Mouse (Mus musculus): ENCODE measurements around the gene Srcin1. TPM values are rescaled to one million over a fixed set of nuclear protein-coding genes. Genes with fewer than 3 reads are reported as not detected.

Srcin1 gene
- total RNA-seq, 2 experiments from 2014 or later, result 326 to 349 TPM

DNA sequence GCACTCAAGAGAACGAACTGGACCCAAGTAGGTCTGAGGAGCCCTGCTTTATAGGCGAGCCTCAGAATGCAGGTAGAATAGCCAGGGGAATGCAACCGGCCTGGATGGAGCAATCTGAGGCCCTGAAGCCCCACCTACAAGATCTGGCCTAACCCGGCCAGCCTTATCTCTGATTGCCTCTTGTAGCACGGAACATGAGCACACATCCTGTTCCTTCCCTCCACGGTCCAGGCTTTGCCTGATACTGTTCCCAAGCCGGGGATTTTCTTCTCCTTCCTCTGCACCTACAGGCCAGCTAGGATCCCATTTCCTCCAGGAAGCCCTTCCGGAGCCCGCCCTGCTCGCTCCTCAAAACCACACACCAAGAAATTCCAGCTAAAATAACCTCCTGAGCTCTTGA lies 9.9 kb upstream of the Srcin1 start:
- no peak for DNase-seq (ENCODE audit: low spot score in 2 of 2)
- intact Hi-C loops (cut with DNase I), result no loop called here

DNA sequence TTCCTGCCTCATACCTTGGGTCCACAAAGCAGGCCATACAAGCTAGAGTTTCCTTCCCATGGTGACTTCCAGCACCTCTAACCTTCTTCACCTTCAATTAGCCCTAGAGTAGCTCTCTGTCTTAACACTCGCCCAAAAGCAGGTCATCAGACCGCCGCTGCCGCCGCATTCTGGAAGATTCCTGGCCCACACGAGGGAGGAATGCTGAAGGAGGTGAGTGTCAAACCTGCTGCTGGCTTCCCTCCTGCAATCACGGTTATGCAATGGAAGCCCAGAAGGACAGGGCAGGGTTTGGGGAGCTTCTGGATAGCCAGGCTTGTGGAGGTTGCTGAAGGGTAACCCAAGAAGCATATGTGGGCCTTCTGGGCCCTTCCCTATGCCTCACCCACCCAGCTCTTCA lies 8.5 kb upstream of the Srcin1 start:
- peak in 1 of 2 experiments; percentile 2 for DNase-seq (ENCODE audit: low spot score in 2 of 2)
- intact Hi-C loops (cut with DNase I), result no loop called here

GRCm38 (mm10) chr11:97579088-97579857 lies 3.3 kb upstream of the Srcin1 start:
- intact Hi-C loops (cut with DNase I), result no loop called here
- DNase-seq (ENCODE audit: low spot score in 2 of 2), result no peak

- intact Hi-C loops (cut with DNase I), result no loop called here
- DNase-seq (ENCODE audit: low spot score in 2 of 2), result peak in 1 of 2 experiments; percentile 8
Measured at GRCm38 (mm10) chr11:97578286-97578685, 2.3 kb upstream of the Srcin1 start.

DNA sequence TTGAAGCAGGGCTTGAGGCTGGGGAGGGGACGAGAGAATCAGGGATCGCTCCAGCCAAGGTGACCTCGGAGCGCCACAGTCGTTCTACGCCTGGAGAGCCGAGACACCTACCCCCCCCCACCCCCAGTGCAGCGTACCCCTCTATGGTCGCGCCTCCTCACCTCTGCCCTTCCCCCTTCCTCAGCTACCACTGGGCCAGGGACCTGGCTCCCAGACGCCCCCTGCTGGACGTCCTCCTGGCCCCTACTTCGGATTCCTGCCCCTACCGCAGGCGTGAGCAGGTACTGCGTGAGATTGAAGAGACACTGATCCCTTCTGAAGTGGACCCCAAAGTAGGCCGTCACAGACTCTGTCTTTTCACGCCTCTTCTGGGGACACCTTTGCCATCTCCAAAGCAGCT lies 348 bp downstream of the Srcin1 start:
- intact Hi-C loops (cut with DNase I), result loop anchor here (2.0 kb wide), 4 partner anchors 15 to 43 kb away; no protein-coding TSS in a partner anchor
- DNase-seq (ENCODE audit: low spot score in 2 of 2), result peak; percentile 72 to 79

GRCm38 (mm10) chr11:97575075-97575474 lies 911 bp downstream of the Srcin1 start:
- intact Hi-C loops (cut with DNase I), result loop anchor here (2.0 kb wide), 4 partner anchors 16 to 44 kb away; no protein-coding TSS in a partner anchor
- DNase-seq (ENCODE audit: low spot score in 2 of 2), result peak; percentile 79 to 85

DNA sequence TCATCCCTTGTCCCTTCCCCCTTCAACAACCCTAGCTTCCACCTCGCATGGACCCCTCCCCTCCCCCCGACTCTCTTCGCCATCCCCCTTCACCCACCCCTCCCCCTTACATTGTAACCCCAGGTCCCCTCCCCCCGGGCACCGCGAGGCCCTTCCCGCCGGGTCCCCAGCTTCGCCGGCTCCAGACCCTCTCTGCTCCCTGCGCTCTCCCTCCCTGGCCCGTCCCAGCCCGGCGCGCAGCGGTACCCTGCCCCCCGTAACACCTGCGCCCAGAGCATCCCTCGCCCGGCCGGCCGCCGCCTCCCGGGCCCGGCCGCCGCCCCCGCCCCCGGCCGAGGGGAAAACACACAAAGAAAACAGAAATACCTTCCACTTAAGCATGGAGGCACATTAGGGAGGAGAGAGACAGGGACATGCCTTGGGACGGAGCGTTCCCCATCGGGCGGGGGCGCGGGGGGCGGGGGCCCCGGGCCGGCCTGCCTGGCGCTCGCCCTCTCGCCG lies 1.4 kb downstream of the Srcin1 start:
- no peak for DNase-seq (ENCODE audit: low spot score in 2 of 2)
- intact Hi-C loops (cut with DNase I), result loop anchor here (2.0 kb wide), 4 partner anchors 16 to 44 kb away; no protein-coding TSS in a partner anchor

DNA sequence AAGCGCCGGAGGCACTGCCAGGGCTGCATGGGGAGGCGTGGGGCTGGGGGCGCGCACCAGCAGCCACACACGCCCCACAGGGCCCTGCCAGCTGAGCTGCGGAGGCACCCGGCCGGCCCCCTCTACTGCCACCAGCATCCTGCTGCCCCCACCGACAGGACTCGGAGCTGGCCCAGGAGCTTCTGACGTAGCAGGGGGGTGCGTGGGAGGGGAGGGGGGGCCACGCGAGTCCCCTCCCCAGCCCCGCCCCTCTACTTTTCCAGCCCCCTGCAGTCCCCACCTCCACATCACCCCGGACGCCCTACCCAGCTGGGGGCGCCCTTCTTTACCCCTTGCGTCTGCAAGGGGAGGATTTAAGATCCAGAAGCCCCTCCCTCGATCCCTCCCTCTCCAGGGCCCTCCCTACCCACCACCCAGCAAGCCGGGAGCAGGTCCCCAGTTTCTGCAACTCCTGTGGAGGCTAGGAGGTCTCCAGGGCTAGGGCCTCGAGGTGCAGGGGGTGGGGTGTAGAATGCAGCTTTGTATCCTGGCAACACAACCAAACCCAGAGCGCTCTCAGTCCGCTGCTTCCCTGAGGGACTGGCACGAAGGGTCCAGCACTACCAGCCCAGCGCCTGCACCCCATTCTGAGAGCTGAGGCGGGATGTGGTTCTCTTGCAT lies 2.0 kb downstream of the Srcin1 start:
- intact Hi-C loops (cut with DNase I), result loop anchor here (2.0 kb wide), 4 partner anchors 17 to 45 kb away; no protein-coding TSS in a partner anchor

GRCm38 (mm10) chr11:97572895-97573480 lies 3.0 kb downstream of the Srcin1 start:
- no peak for DNase-seq (ENCODE audit: low spot score in 2 of 2)
- intact Hi-C loops (cut with DNase I), result no loop called here

More for the DNA sequence above, 2.0 kb downstream of the Srcin1 start:
- DNase-seq (ENCODE audit: low spot score in 2 of 2), result peak; percentile 79 to 84

DNA sequence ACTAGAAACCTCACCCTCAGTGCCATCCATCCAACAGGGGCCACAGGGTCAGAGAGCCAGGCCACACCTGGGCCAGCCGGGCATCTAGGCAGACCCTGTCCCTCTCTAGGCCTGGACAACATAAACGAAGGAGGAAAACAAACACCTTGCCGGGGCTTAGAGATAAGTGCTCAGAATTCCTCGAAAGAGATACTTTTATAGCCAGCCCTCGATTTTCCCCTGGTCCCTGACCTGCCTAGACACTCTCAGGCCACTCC lies 4.0 kb downstream of the Srcin1 start:
- no peak for DNase-seq (ENCODE audit: low spot score in 2 of 2)
- intact Hi-C loops (cut with DNase I), result no loop called here

GRCm38 (mm10) chr11:97571266-97572088 lies 4.5 kb downstream of the Srcin1 start:
- no peak for DNase-seq (ENCODE audit: low spot score in 2 of 2)
- intact Hi-C loops (cut with DNase I), result no loop called here

- intact Hi-C loops (cut with DNase I), result no loop called here
- no peak for DNase-seq (ENCODE audit: low spot score in 2 of 2)
Measured at GRCm38 (mm10) chr11:97570493-97571137, 5.4 kb downstream of the Srcin1 start.

GRCm38 (mm10) chr11:97569806-97570205 lies 6.2 kb downstream of the Srcin1 start:
- no peak for DNase-seq (ENCODE audit: low spot score in 2 of 2)

DNA sequence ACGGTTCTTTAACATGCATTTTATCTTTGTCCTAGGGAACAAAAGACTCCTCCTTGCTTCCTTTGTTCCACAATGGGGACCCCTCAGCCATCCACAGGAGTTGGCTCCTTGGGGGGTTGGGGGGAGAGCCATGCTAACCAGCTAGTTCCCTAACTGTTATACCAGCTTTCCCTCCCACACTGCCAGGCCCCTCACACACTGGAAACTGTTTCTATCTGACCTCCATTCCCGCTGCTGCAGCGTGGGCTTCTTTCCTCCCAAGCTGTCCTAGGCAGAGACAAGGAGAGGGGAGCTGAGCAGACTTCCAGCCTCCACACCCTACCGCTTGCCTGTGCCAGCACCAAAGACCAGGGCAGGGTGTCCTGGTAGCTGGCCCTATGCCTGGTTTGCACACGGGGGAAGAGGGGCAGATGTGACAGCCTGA lies 6.7 kb downstream of the Srcin1 start:
- intact Hi-C loops (cut with DNase I), result no loop called here
- peak in 1 of 2 experiments; percentile 57 for DNase-seq (ENCODE audit: low spot score in 2 of 2)

More at GRCm38 (mm10) chr11:97569806-97570205, 6.2 kb downstream of the Srcin1 start:
- intact Hi-C loops (cut with DNase I), result no loop called here

GRCm38 (mm10) chr11:97568729-97569128 lies 7.3 kb downstream of the Srcin1 start:
- intact Hi-C loops (cut with DNase I), result no loop called here
- peak; percentile 80 to 82 for DNase-seq (ENCODE audit: low spot score in 2 of 2)

GRCm38 (mm10) chr11:97567480-97567879 lies 8.5 kb downstream of the Srcin1 start:
- no peak for DNase-seq (ENCODE audit: low spot score in 2 of 2)
- intact Hi-C loops (cut with DNase I), result no loop called here

- DNase-seq (ENCODE audit: low spot score in 2 of 2), result no peak
- intact Hi-C loops (cut with DNase I), result no loop called here
Measured at GRCm38 (mm10) chr11:97566551-97566950, 9.4 kb downstream of the Srcin1 start.

DNA sequence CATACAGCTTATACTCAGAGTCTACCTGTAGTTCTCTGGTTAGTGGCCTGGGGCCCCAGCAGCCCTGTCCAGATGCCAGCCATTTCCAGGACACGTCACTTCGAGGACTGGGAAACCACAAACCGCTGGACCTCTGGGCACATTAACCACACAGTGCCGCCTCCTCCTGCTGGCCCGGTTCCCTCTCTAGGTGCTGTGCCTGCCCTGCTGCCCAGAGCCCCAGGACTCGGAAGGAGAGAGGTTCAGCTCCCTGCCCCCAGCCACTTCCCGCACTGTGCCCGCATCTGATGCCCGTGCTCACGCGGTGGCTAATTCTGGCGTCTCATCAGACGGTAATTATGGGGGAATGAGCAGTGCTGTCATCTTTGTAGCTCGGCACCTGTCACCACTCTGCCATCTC lies 12.3 kb downstream of the Srcin1 start:
- DNase-seq (ENCODE audit: low spot score in 2 of 2), result no peak
- intact Hi-C loops (cut with DNase I), result no loop called here

- DNase-seq (ENCODE audit: low spot score in 2 of 2), result no peak
- intact Hi-C loops (cut with DNase I), result no loop called here
Measured at GRCm38 (mm10) chr11:97562536-97562935, 13.4 kb downstream of the Srcin1 start.
